Mouse (Mus musculus) neutrophil, adult 5-6 weeks (primary cell): ENCODE measurements around the gene Zfp207. TPM values are rescaled to one million over a fixed set of nuclear protein-coding genes. Genes with fewer than 3 reads are reported as not detected.
A peak's percentile ranks its signal among the peaks of the same experiment; 100 is the strongest.
"Not testable (repeated sequence)": the region's sequence is repeated elsewhere in the genome, so short reads cannot be mapped to it uniquely, and the experiment has no call there.

Experiments
- ATAC-seq: fragments of 151-379, 151-347 bp; 2 replicates; pipeline ENCODE4 v1.8.0; 2017; ENCODE audit warnings: mild to moderate bottlenecking, moderate TSS enrichment; ENCODE audit not compliant: insufficient number of reproducible peaks, poor library complexity, low FRiP score, severe bottlenecking; ENCODE audit errors: extremely low read depth
- total RNA-seq: library from RNA; stranded (forward); fragments of 200-1000 nt; gene quantifications from 2 replicates; pipeline ENCODE4 v1.2.3, GENCODE M21; 2017

Zfp207 gene
- total RNA-seq, 1 experiment from 2014 or later = 303 TPM

- ATAC-seq = no peak
These were observed 12.9 kb downstream of the Zfp207 start for GRCm38 (mm10) chr11:80395930-80396329.

GRCm38 (mm10) chr11:80396617-80397016, 13.5 kb downstream of the Zfp207 start:
- ATAC-seq = no peak

- not testable (repeated sequence) for ATAC-seq
These were observed 24.8 kb downstream of the Zfp207 start for GRCm38 (mm10) chr11:80407878-80408277.

- no peak for ATAC-seq
These were observed 27.3 kb downstream of the Zfp207 start for GRCm38 (mm10) chr11:80410377-80410776.

GRCm38 (mm10) chr11:80417085-80417484, 34.0 kb downstream of the Zfp207 start:
- ATAC-seq = no peak

GRCm38 (mm10) chr11:80419743-80420142, 36.7 kb downstream of the Zfp207 start:
- no peak for ATAC-seq

GRCm38 (mm10) chr11:80420202-80420984, 37.3 kb downstream of the Zfp207 start:
- ATAC-seq = no peak

GRCm38 (mm10) chr11:80421421-80422047, 38.5 kb downstream of the Zfp207 start:
- ATAC-seq = no peak

- no peak for ATAC-seq
These were observed 41.6 kb downstream of the Zfp207 start for GRCm38 (mm10) chr11:80424691-80425090.

- ATAC-seq = no peak
These were observed 42.2 kb downstream of the Zfp207 start for GRCm38 (mm10) chr11:80425247-80425778.

GRCm38 (mm10) chr11:80426029-80426813, 43.1 kb downstream of the Zfp207 start:
- ATAC-seq = not testable (repeated sequence)

GRCm38 (mm10) chr11:80428381-80429008, 45.4 kb downstream of the Zfp207 start, which contains the start of gene Psmd11:
TSS of gene Psmd11 (plus strand) at chr11:80428615.
- ATAC-seq = peak; percentile 100

GRCm38 (mm10) chr11:80429009-80429475, 46.0 kb downstream of the Zfp207 start:
- no peak for ATAC-seq

- ATAC-seq = no peak
These were observed 46.6 kb downstream of the Zfp207 start for GRCm38 (mm10) chr11:80429500-80430166.

- no peak for ATAC-seq
These were observed 47.4 kb downstream of the Zfp207 start for GRCm38 (mm10) chr11:80430366-80430910.

GRCm38 (mm10) chr11:80446916-80447315, 63.8 kb downstream of the Zfp207 start:
- ATAC-seq = no peak

- no peak for ATAC-seq
These were observed 66.8 kb downstream of the Zfp207 start for GRCm38 (mm10) chr11:80449859-80450258.

GRCm38 (mm10) chr11:80452242-80452641, 69.2 kb downstream of the Zfp207 start:
- ATAC-seq = no peak
